Mouse (Mus musculus): ENCODE results near the gene Wfdc8. TPM values are rescaled to one million over a fixed set of nuclear protein-coding genes. Genes with fewer than 3 reads are reported as not detected.

Wfdc8 gene
- polyA plus RNA-seq, 1 experiment: not detected

GRCm38 (mm10) chr2:164549963-164550894 is 63.2 kb downstream of the Wfdc8 start:
- no peak for TF ChIP-seq E2F4 (IDR thresholded peaks at IDR 0.05; ENCODE audit: insufficient read depth)
- TF ChIP-seq CEBPB (IDR thresholded peaks at IDR 0.05; ENCODE audit: insufficient read depth, poor library complexity, severe bottlenecking): no peak
- no peak for TF ChIP-seq USF1 (IDR thresholded peaks at IDR 0.05; ENCODE audit: low read depth)
- TF ChIP-seq POLR2AphosphoS2 (IDR thresholded peaks at IDR 0.05; ENCODE audit: insufficient read length, low read depth): no peak
- TF ChIP-seq TCF3 (IDR thresholded peaks at IDR 0.05; ENCODE audit: insufficient read length, low read depth): no peak
- TF ChIP-seq TCF12 (IDR thresholded peaks at IDR 0.05; ENCODE audit: insufficient read depth, poor library complexity, severe bottlenecking): no peak
- TF ChIP-seq MAX (IDR thresholded peaks at IDR 0.05; ENCODE audit: low read depth): no peak
- TF ChIP-seq SRF (IDR thresholded peaks at IDR 0.05; ENCODE audit: control insufficient read depth, insufficient read length, low read depth): no peak
- TF ChIP-seq REST (IDR thresholded peaks at IDR 0.05; ENCODE audit: insufficient read depth, insufficient read length): no peak
- no peak for TF ChIP-seq MYOG (IDR thresholded peaks at IDR 0.05; ENCODE audit: control insufficient read depth in 1 of 3, insufficient read depth in 1 of 3, insufficient read length in 2 of 3, low read depth in 2 of 3)
- TF ChIP-seq MYOD1 (IDR thresholded peaks at IDR 0.05; ENCODE audit: control insufficient read depth in 1 of 3, insufficient read length in 2 of 3, low read depth in 2 of 3): no peak
- no peak for TF ChIP-seq POLR2A (IDR thresholded peaks at IDR 0.05; ENCODE audit: insufficient read length, low read depth)
- Histone ChIP-seq H3K27me3 (ENCODE audit: control insufficient read depth, insufficient read depth, insufficient read length) (peaks cover 26% of the 10 kb centered on the region), H3ac (ENCODE audit: control insufficient read depth, insufficient read length) (no peak overlapping the region), H3K79me2 (ENCODE audit: control insufficient read depth, insufficient read depth) (no peaks in the 10 kb centered on the region), H3K36me3 (ENCODE audit: control insufficient read depth, insufficient read depth) (no peaks in the 10 kb centered on the region), H3K4me3 (no peak overlapping the region), H3K4me2 (ENCODE audit: low read depth) (no peak overlapping the region)

- Histone ChIP-seq H3K27me3 (ENCODE audit: control insufficient read depth, insufficient read depth, insufficient read length) (peaks cover 28% of the 10 kb centered on the region), H3K36me3 (ENCODE audit: control insufficient read depth, insufficient read depth) (no peaks in the 10 kb centered on the region), H3K4me2 (ENCODE audit: low read depth) (no peak overlapping the region), H3K79me2 (ENCODE audit: control insufficient read depth, insufficient read depth) (no peaks in the 10 kb centered on the region), H3K4me3 (no peak overlapping the region), H3ac (ENCODE audit: control insufficient read depth, insufficient read length) (no peak overlapping the region)
- no peak for TF ChIP-seq TCF3 (IDR thresholded peaks at IDR 0.05; ENCODE audit: insufficient read length, low read depth)
- TF ChIP-seq E2F4 (IDR thresholded peaks at IDR 0.05; ENCODE audit: insufficient read depth): no peak
- no peak for TF ChIP-seq SRF (IDR thresholded peaks at IDR 0.05; ENCODE audit: control insufficient read depth, insufficient read length, low read depth)
- no peak for TF ChIP-seq REST (IDR thresholded peaks at IDR 0.05; ENCODE audit: insufficient read depth, insufficient read length)
- TF ChIP-seq MAX (IDR thresholded peaks at IDR 0.05; ENCODE audit: low read depth): no peak
- TF ChIP-seq USF1 (IDR thresholded peaks at IDR 0.05; ENCODE audit: low read depth): no peak
- TF ChIP-seq POLR2A (IDR thresholded peaks at IDR 0.05; ENCODE audit: insufficient read length, low read depth): no peak
- TF ChIP-seq CEBPB (IDR thresholded peaks at IDR 0.05; ENCODE audit: insufficient read depth, poor library complexity, severe bottlenecking): no peak
- no peak for TF ChIP-seq POLR2AphosphoS2 (IDR thresholded peaks at IDR 0.05; ENCODE audit: insufficient read length, low read depth)
- TF ChIP-seq MYOD1 (IDR thresholded peaks at IDR 0.05; ENCODE audit: control insufficient read depth in 1 of 3, insufficient read length in 2 of 3, low read depth in 2 of 3): no peak
- no peak for TF ChIP-seq TCF12 (IDR thresholded peaks at IDR 0.05; ENCODE audit: insufficient read depth, poor library complexity, severe bottlenecking)
- TF ChIP-seq MYOG (IDR thresholded peaks at IDR 0.05; ENCODE audit: control insufficient read depth in 1 of 3, insufficient read depth in 1 of 3, insufficient read length in 2 of 3, low read depth in 2 of 3): no peak
Measured at GRCm38 (mm10) chr2:164549338-164549737, 64.1 kb downstream of the Wfdc8 start.

Other genes starting within 250 kb of the Wfdc8 start
- gene Slpi, start 224.5 kb downstream of the Wfdc8 start, polyA plus RNA-seq (2012; fragmentation: generic; extraction: Trizol): 9.4 TPM
- gene Rbpjl, start 210.5 kb downstream of the Wfdc8 start, polyA plus RNA-seq (2012; fragmentation: generic; extraction: Trizol): 0.06 TPM
- gene Matn4, start 208.5 kb downstream of the Wfdc8 start, polyA plus RNA-seq (2012; fragmentation: generic; extraction: Trizol): 0.01 TPM
- 52.4 TPM for gene Sdc4, start 169.7 kb downstream of the Wfdc8 start, polyA plus RNA-seq (2012; fragmentation: generic; extraction: Trizol)
- gene Sys1, start 156.7 kb downstream of the Wfdc8 start, polyA plus RNA-seq (2012; fragmentation: generic; extraction: Trizol): 47.6 TPM
- gene Gm20458, start 152.7 kb downstream of the Wfdc8 start, polyA plus RNA-seq (2012; fragmentation: generic; extraction: Trizol): 31.6 TPM
- gene Trp53tg5, start 139.9 kb downstream of the Wfdc8 start, polyA plus RNA-seq (2012; fragmentation: generic; extraction: Trizol): not detected
- 16.4 TPM for gene Dbndd2, start 127.5 kb downstream of the Wfdc8 start, polyA plus RNA-seq (2012; fragmentation: generic; extraction: Trizol)
- gene Pigt, start 116.1 kb downstream of the Wfdc8 start, polyA plus RNA-seq (2012; fragmentation: generic; extraction: Trizol): 79.2 TPM
- not detected for gene Wfdc2, start 51.2 kb downstream of the Wfdc8 start, polyA plus RNA-seq (2012; fragmentation: generic; extraction: Trizol)
- gene Spint3, start 40.2 kb downstream of the Wfdc8 start, polyA plus RNA-seq (2012; fragmentation: generic; extraction: Trizol): not detected
- gene Wfdc6a, start 28.2 kb downstream of the Wfdc8 start, polyA plus RNA-seq (2012; fragmentation: generic; extraction: Trizol): not detected
- gene Eppin, start 20.0 kb downstream of the Wfdc8 start, polyA plus RNA-seq (2012; fragmentation: generic; extraction: Trizol): not detected
- not detected for gene Wfdc6b, start 104 bp downstream of the Wfdc8 start, polyA plus RNA-seq (2012; fragmentation: generic; extraction: Trizol)
- gene Wfdc16, start 25.2 kb upstream of the Wfdc8 start, polyA plus RNA-seq (2012; fragmentation: generic; extraction: Trizol): not detected
- not detected for gene Wfdc10, start 42.4 kb upstream of the Wfdc8 start, polyA plus RNA-seq (2012; fragmentation: generic; extraction: Trizol)
- not detected for gene Wfdc9, start 43.0 kb upstream of the Wfdc8 start, polyA plus RNA-seq (2012; fragmentation: generic; extraction: Trizol)
- not detected for gene Wfdc11, start 60.5 kb upstream of the Wfdc8 start, polyA plus RNA-seq (2012; fragmentation: generic; extraction: Trizol)
- 0.04 TPM for gene Wfdc13, start 71.5 kb upstream of the Wfdc8 start, polyA plus RNA-seq (2012; fragmentation: generic; extraction: Trizol)
- not detected for gene Spint4, start 84.9 kb upstream of the Wfdc8 start, polyA plus RNA-seq (2012; fragmentation: generic; extraction: Trizol)
- not detected for gene Spint5, start 101.7 kb upstream of the Wfdc8 start, polyA plus RNA-seq (2012; fragmentation: generic; extraction: Trizol)
- gene Wfdc3, start 132.3 kb upstream of the Wfdc8 start, polyA plus RNA-seq (2012; fragmentation: generic; extraction: Trizol): 0.41 TPM
- 63.0 TPM for gene Dnttip1, start 132.4 kb upstream of the Wfdc8 start, polyA plus RNA-seq (2012; fragmentation: generic; extraction: Trizol)
- gene Ube2c, start 156.3 kb upstream of the Wfdc8 start, polyA plus RNA-seq (2012; fragmentation: generic; extraction: Trizol): 103 TPM
- gene Tnnc2, start 166.3 kb upstream of the Wfdc8 start, polyA plus RNA-seq (2012; fragmentation: generic; extraction: Trizol): 3,985 TPM
- gene Snx21, start 172.2 kb upstream of the Wfdc8 start, polyA plus RNA-seq (2012; fragmentation: generic; extraction: Trizol): 29.5 TPM
- gene Acot8, start 191.3 kb upstream of the Wfdc8 start, polyA plus RNA-seq (2012; fragmentation: generic; extraction: Trizol): 24.5 TPM
- 3.3 TPM for gene Zswim3, start 191.5 kb upstream of the Wfdc8 start, polyA plus RNA-seq (2012; fragmentation: generic; extraction: Trizol)
- 13.3 TPM for gene Zswim1, start 209.1 kb upstream of the Wfdc8 start, polyA plus RNA-seq (2012; fragmentation: generic; extraction: Trizol)
- gene Spata25, start 214.9 kb upstream of the Wfdc8 start, polyA plus RNA-seq (2012; fragmentation: generic; extraction: Trizol): 0.40 TPM
- gene Ctsa, start 219.2 kb upstream of the Wfdc8 start, polyA plus RNA-seq (2012; fragmentation: generic; extraction: Trizol): 202 TPM
- 23.5 TPM for gene Neurl2, start 219.8 kb upstream of the Wfdc8 start, polyA plus RNA-seq (2012; fragmentation: generic; extraction: Trizol)
- 117 TPM for gene Pltp, start 244.1 kb upstream of the Wfdc8 start, polyA plus RNA-seq (2012; fragmentation: generic; extraction: Trizol)

Measured in myocyte (in vitro differentiated cells).